Mouse (Mus musculus) limb, embryonic 15.5 days (tissue): ENCODE data around the gene Pak4. TPM values are rescaled to one million over a fixed set of nuclear protein-coding genes. Genes with fewer than 3 reads are reported as not detected.

ENCODE experiments used
- ATAC-seq: fragments of 200-750 bp; cut with Nextera tagmentation; 2 replicates; pipeline ENCODE4 v1.8.0; 2017; ENCODE audit warnings: low read depth, moderate TSS enrichment; ENCODE audit not compliant: insufficient number of reproducible peaks, low FRiP score, low TSS enrichment
- H3K27ac ChIP-seq: fragments of 300-500 bp; sonication (generic); 2 replicates; pipeline ENCODE4 v1.5.1; 2015; ENCODE audit warnings: moderate library complexity, mild to moderate bottlenecking, inconsistent platforms
- H3K27me3 ChIP-seq: fragments of 300-500 bp; sonication (generic); 2 replicates; pipeline ENCODE4 v1.6.1; 2015; ENCODE audit warnings: inconsistent platforms
- H3K36me3 ChIP-seq: fragments of 300-500 bp; sonication (generic); 2 replicates; pipeline ENCODE4 v1.6.1; 2015; ENCODE audit warnings: inconsistent platforms
- H3K4me1 ChIP-seq: fragments of 300-500 bp; sonication (generic); 2 replicates; pipeline ENCODE4 v1.6.1; 2015; ENCODE audit warnings: inconsistent platforms
- H3K4me2 ChIP-seq: fragments of 300-500 bp; sonication (generic); 2 replicates; pipeline ENCODE4 v1.6.1; 2015; ENCODE audit warnings: mild to moderate bottlenecking, inconsistent platforms
- H3K4me3 ChIP-seq: fragments of 300-500 bp; sonication (generic); 2 replicates; pipeline ENCODE4 v1.5.1; 2015; ENCODE audit warnings: mild to moderate bottlenecking, inconsistent platforms
- H3K9ac ChIP-seq: fragments of 300-500 bp; sonication (generic); 2 replicates; pipeline ENCODE4 v1.6.1; 2015; ENCODE audit warnings: inconsistent platforms
- H3K9me3 ChIP-seq: fragments of 300-500 bp; sonication (generic); 2 replicates; pipeline ENCODE4 v1.6.1; 2016; ENCODE audit warnings: inconsistent platforms
- WGBS: fragments of 180-500 bp; shearing (Covaris S2); methylation state at CpG from one replicate; pipeline ENCODE4 v1.1.7; 2015; 5-methylcytosine and 5-hydroxymethylcytosine counted together
- polyA plus RNA-seq: library from polyadenylated mRNA; unstranded; fragments of >200 nt; fragmentation: Nextera tagmentation; extraction: Ambion mirVana; gene quantifications from 2 replicates; pipeline ENCODE4 v1.2.1, GENCODE M21; 2015

The Pak4 gene
- polyA plus RNA-seq, 1 experiment from 2014 or later, result 34.9 TPM

GRCm38 (mm10) chr7:28603136-28603535, 5.2 kb upstream of the Pak4 start:
- no peak overlapping the region for H3K4me2 ChIP-seq

DNA sequence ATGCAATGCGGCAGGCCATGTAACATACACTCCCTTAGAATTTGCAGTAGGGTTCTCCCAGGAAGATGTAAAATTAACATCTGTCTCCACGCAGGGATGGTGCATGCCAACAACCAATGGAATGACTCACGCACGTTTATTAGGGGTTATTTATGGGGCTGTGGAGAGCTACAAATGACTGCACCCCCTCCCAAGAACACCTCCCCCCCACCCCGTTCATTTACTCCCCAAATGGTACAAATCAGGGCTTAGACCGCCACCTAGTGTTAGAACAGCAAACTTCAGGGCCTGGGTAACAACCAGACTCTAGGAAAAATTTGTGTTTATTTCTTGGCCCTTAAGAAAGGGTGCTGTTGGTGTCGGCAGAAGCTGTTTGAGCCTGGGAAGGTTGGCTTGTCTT, 3.7 kb upstream of the Pak4 start:
- Histone ChIP-seq H3K27me3 (no peaks in the 10 kb centered on the region), H3K36me3 (no peaks in the 10 kb centered on the region), H3K9me3 (no peaks in the 10 kb centered on the region), H3K9ac (no peak overlapping the region), H3K27ac (no peak overlapping the region), H3K4me2 (no peak overlapping the region), H3K4me3 (no peak overlapping the region), H3K4me1 (peaks cover 17% of the 10 kb centered on the region)
- WGBS, result 7% methylated on average over 7 of the region's 7 CpGs
- no peak for ATAC-seq

More at GRCm38 (mm10) chr7:28603136-28603535, 5.2 kb upstream of the Pak4 start:
- no peak for ATAC-seq
- WGBS, result 70% methylated on average over 5 of the region's 5 CpGs
- no peak overlapping the region for H3K9ac ChIP-seq
- peaks cover 9% of the 10 kb centered on the region; the same call in 1 of the 2 replicates for H3K4me1 ChIP-seq
- H3K4me3 ChIP-seq, result no peak overlapping the region
- no peak overlapping the region for H3K27ac ChIP-seq
- no peaks in the 10 kb centered on the region for H3K36me3 ChIP-seq
- H3K9me3 ChIP-seq, result no peaks in the 10 kb centered on the region
- no peaks in the 10 kb centered on the region for H3K27me3 ChIP-seq

GRCm38 (mm10) chr7:28601029-28601428, 3.0 kb upstream of the Pak4 start:
- Histone ChIP-seq H3K9ac (no peak overlapping the region), H3K27me3 (no peaks in the 10 kb centered on the region), H3K4me2 (no peak overlapping the region), H3K27ac (no peak overlapping the region), H3K4me3 (no peak overlapping the region), H3K9me3 (no peaks in the 10 kb centered on the region), H3K36me3 (no peaks in the 10 kb centered on the region), H3K4me1 (peaks cover 24% of the 10 kb centered on the region)
- no peak for ATAC-seq
- WGBS, result 7% methylated on average over 11 of the region's 11 CpGs

GRCm38 (mm10) chr7:28598951-28599350, 966 bp upstream of the Pak4 start:
- Histone ChIP-seq H3K4me3 (no peak overlapping the region), H3K4me1 (peaks cover 37% of the 10 kb centered on the region), H3K4me2 (no peak overlapping the region), H3K9ac (no peak overlapping the region), H3K27me3 (no peaks in the 10 kb centered on the region), H3K9me3 (no peaks in the 10 kb centered on the region), H3K36me3 (no peaks in the 10 kb centered on the region; the same call in 1 of the 2 replicates), H3K27ac (no peak overlapping the region)
- ATAC-seq, result no peak
- 60% methylated on average over 2 of the region's 2 CpGs for WGBS

DNA sequence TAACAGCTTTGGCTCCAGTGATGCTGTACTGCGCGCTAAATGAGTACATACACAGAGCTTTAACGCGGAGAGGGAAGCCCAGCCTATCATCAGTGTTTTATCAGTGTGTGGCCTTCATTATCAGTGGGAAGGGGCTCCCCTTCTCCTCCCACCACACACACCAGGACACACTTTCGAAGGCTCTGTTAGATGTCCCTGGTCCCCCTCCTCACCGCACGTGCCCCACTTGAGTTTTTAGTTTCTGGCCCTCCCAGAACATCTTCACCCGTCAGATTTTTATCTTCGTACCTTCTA, 761 bp downstream of the Pak4 start:
- Histone ChIP-seq H3K4me1 (peaks cover 54% of the 10 kb centered on the region), H3K36me3 (peaks cover 5% of the 10 kb centered on the region; the same call in 1 of the 2 replicates), H3K9ac (0 out of 2 replicates have a peak overlapping the region, but pooled peaks have one; percentile 52), H3K27ac (peak overlapping the region; percentile 89), H3K4me3 (peak overlapping the region; percentile 61), H3K9me3 (no peaks in the 10 kb centered on the region), H3K27me3 (no peaks in the 10 kb centered on the region), H3K4me2 (peak overlapping the region; percentile 63)
- WGBS, result 6% methylated on average over 9 of the region's 9 CpGs
- no peak for ATAC-seq

- H3K9ac ChIP-seq, result 0 out of 2 replicates have a peak overlapping the region, but pooled peaks have one; percentile 5
- 32% methylated on average over 20 of the region's 20 CpGs for WGBS
- no peak for ATAC-seq
These were observed 1.3 kb downstream of the Pak4 start for GRCm38 (mm10) chr7:28596436-28597276.

GRCm38 (mm10) chr7:28595751-28596435, 2.1 kb downstream of the Pak4 start:
- no peak for ATAC-seq
- Histone ChIP-seq H3K27me3 (no peaks in the 10 kb centered on the region), H3K4me2 (peak overlapping the region; percentile 63; the same call in 1 of the 2 replicates), H3K27ac (no peak overlapping the region), H3K9ac (0 out of 2 replicates have a peak overlapping the region, but pooled peaks have one; percentile 7), H3K4me1 (peaks cover 53% of the 10 kb centered on the region), H3K4me3 (peak overlapping the region; percentile 61; the same call in 1 of the 2 replicates), H3K36me3 (peaks cover 5% of the 10 kb centered on the region; the same call in 1 of the 2 replicates), H3K9me3 (no peaks in the 10 kb centered on the region)
- 81% methylated on average over 8 of the region's 8 CpGs for WGBS

More at GRCm38 (mm10) chr7:28596436-28597276, 1.3 kb downstream of the Pak4 start:
- no peaks in the 10 kb centered on the region for H3K27me3 ChIP-seq
- peak overlapping the region; percentile 63 for H3K4me2 ChIP-seq
- H3K27ac ChIP-seq, result peak overlapping the region; percentile 89
- H3K9me3 ChIP-seq, result no peaks in the 10 kb centered on the region
- H3K4me1 ChIP-seq, result peaks cover 58% of the 10 kb centered on the region
- peaks cover 5% of the 10 kb centered on the region; the same call in 1 of the 2 replicates for H3K36me3 ChIP-seq
- peak overlapping the region; percentile 61 for H3K4me3 ChIP-seq

DNA sequence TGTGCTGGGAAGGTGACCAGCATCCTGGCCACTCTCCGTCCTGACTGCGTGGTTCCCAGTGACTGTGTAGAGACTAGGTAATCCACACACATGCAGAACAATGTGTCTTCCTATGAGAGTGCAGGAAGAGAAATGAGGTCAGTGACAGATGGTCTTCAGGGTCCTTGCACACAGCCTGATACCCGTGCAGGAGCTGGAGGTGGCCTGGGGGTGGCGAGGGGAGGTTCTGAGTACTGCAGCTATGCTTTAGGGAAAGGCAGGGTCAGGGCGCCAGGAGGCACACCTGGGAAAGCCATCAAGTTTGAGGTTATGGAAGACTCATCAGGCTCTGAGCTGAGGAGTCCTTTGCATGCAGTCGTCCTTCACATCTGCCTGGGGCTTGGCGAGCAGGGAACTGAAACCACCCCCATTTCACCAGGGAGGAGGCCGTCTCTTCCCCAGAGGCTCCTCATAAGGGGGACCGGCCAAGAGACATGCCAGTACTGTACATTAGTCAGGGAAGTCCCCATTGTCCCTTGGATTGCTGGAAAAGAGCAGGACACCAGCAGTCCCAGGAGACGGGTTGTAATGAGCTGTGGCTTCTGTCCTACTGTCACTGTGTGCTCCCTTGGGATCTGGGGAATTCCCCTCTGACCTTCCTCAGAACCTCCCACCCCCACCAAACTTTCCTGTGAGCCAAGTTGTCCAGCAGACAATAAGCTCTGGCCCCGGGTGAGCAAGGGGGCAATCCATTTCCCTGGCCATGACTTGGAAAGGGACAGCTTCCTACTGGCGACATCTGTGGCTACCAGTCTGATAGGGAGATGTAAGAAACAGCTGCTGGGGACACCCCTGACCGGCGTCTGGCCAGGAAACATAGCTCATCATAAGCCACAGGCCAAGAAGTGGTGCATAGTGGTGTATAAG, 4.5 kb downstream of the Pak4 start:
- Histone ChIP-seq H3K36me3 (peaks cover 5% of the 10 kb centered on the region; the same call in 1 of the 2 replicates), H3K9me3 (no peaks in the 10 kb centered on the region), H3K27me3 (no peaks in the 10 kb centered on the region), H3K9ac (no peak overlapping the region), H3K27ac (peak overlapping the region; percentile 33; the same call in 1 of the 2 replicates), H3K4me1 (peaks cover 63% of the 10 kb centered on the region), H3K4me2 (no peak overlapping the region), H3K4me3 (no peak overlapping the region)
- WGBS, result 44% methylated on average over 14 of the region's 14 CpGs
- no peak for ATAC-seq

DNA sequence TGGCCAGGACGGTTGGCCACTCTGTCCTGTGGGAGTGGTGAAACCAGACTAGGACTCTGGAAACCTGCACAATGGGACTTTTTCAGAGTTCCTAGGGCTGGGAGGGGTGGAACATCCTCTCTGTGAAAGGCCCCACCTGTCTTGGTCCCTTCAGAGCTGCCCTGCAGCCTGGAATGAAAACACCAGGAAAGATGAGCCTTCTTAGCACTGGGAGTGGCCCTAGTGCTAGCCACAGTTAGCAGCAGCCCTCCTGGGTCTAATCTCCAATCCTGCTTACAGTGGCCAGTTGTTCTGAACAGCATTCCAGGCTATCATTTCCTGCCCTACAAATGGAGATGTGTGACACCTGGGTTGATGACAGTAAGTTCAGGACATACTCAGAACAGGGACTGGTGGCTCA, 6.1 kb downstream of the Pak4 start:
- no peak overlapping the region for H3K27ac ChIP-seq
- peaks cover 73% of the 10 kb centered on the region for H3K4me1 ChIP-seq
- no peak overlapping the region for H3K9ac ChIP-seq

DNA sequence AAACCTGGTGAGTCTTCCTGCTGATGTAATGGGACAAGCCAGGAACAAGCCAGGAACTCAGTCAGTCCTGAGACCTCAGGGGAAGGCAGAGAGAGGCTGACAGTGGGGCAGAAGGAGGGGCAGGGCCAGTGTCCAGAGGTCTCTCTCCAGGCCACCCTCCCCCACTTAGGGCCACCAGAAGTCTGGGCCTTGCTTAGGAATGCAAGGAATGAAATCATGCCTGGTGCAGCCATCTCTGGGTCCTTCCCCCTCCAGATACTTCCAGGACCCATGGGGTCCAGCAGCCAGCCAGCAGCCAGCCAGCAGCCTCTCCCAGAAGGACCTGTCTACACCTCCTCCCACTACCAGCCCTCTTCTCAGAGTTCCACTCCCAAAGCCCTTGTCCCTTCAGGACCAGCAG, 10.3 kb downstream of the Pak4 start:
- no peak overlapping the region for H3K4me2 ChIP-seq
- H3K9me3 ChIP-seq, result no peaks in the 10 kb centered on the region
- H3K4me1 ChIP-seq, result peaks cover 70% of the 10 kb centered on the region
- peaks cover 2% of the 10 kb centered on the region; the same call in 1 of the 2 replicates for H3K36me3 ChIP-seq
- peak overlapping the region; percentile 11; the same call in 1 of the 2 replicates for H3K9ac ChIP-seq
- H3K4me3 ChIP-seq, result no peak overlapping the region
- peak overlapping the region; percentile 38; the same call in 1 of the 2 replicates for H3K27ac ChIP-seq
- H3K27me3 ChIP-seq, result no peaks in the 10 kb centered on the region
- no peak for ATAC-seq

More for the DNA sequence above, 6.1 kb downstream of the Pak4 start:
- no peak for ATAC-seq
- WGBS, result 71% methylated on average over 1 of the region's 1 CpGs
- H3K4me2 ChIP-seq, result no peak overlapping the region
- H3K36me3 ChIP-seq, result peaks cover 5% of the 10 kb centered on the region; the same call in 1 of the 2 replicates
- no peaks in the 10 kb centered on the region for H3K27me3 ChIP-seq
- no peak overlapping the region for H3K4me3 ChIP-seq
- no peaks in the 10 kb centered on the region for H3K9me3 ChIP-seq

- WGBS, result 41% methylated on average over 6 of the region's 6 CpGs
- ATAC-seq, result no peak
- Histone ChIP-seq H3K9me3 (no peaks in the 10 kb centered on the region), H3K27ac (peak overlapping the region; percentile 38), H3K4me2 (no peak overlapping the region), H3K4me1 (peaks cover 63% of the 10 kb centered on the region), H3K9ac (no peak overlapping the region), H3K4me3 (no peak overlapping the region), H3K27me3 (no peaks in the 10 kb centered on the region), H3K36me3 (no peaks in the 10 kb centered on the region)
These were observed 11.1 kb downstream of the Pak4 start for GRCm38 (mm10) chr7:28586663-28587411.
